Mouse (Mus musculus) kidney, adult 2 months (tissue): ENCODE data around the gene Hspa4.

ENCODE experiments used
- CTCF ChIP-seq: fragments of 200-500 bp; conservative IDR thresholded peaks from 2 replicates; pipeline ENCODE4 v1.5.1; 2011; ENCODE audit warnings: low read depth, mild to moderate bottlenecking, control low read depth, low read length, moderate library complexity, mixed read lengths; ENCODE audit not compliant: insufficient read depth, insufficient read length
- POLR2A ChIP-seq: fragments of 200-500 bp; IDR thresholded peaks from one replicate; pipeline ENCODE4 v1.6.1; 2011; ENCODE audit warnings: low read depth, low read length, control low read depth

GRCm38 (mm10) chr11:53260056-53260455, 40.2 kb downstream of the Hspa4 start:
- TF ChIP-seq CTCF (no peak), POLR2A (no peak)
